ENCODE assay signal across 21 mouse cellular contexts in genomic region chr13:34646240-34646750, GRCm38 (mm10). TPM values are rescaled to one million over a fixed set of nuclear protein-coding genes. Genes with fewer than 3 reads are reported as not detected.
A peak's percentile ranks its signal among the peaks of the same experiment; 100 is the strongest.
DNase-seq lines count a peak whose midpoint lies in the region; ATAC-seq and TF ChIP-seq lines count a peak whose summit lies in the region.
"Had no signal": no experiment of that assay in that cellular context is flagged by ENCODE, and none has a peak within 500 bp of the region (broad histone marks: within the 10 kb centered on the region; RNA-seq: fewer than 3 reads in every experiment).

No protein-coding gene starts in this region.

- H3K4me3 ChIP-seq in heart, embryonic 11.5 days (ENCODE audit: low read depth, low read length): no peak overlapping the region
- H3K4me3 ChIP-seq in liver, postnatal 0 days (ENCODE audit: low read depth, low read length): no peak overlapping the region
- no peak overlapping the region for H3K4me3 ChIP-seq in hindbrain, embryonic 13.5 days
- H3K4me3 ChIP-seq: forebrain, embryonic 15.5 days; intestine, embryonic 15.5 days; limb, embryonic 10.5 days; megakaryocyte, embryonic 14.5 days had no signal

- no peak overlapping the region for H3K9ac ChIP-seq in heart, embryonic 11.5 days (ENCODE audit: low read depth, low read length)
- no peak overlapping the region for H3K9ac ChIP-seq in liver, postnatal 0 days (replicated peaks)
- no peak overlapping the region for H3K9ac ChIP-seq in hindbrain, embryonic 13.5 days
- H3K9ac ChIP-seq: forebrain, embryonic 15.5 days; intestine, embryonic 15.5 days had no signal

- no peak for TF ChIP-seq EP300 in liver, postnatal 0 days (IDR thresholded peaks at IDR 0.05; ENCODE audit: low read depth)

- no peak for TF ChIP-seq CTCF in liver, postnatal 0 days (IDR thresholded peaks at IDR 0.05; ENCODE audit: low read depth)

- H3K4me1 ChIP-seq in heart, embryonic 11.5 days (ENCODE audit: control insufficient read depth, insufficient read depth, low read length): peaks cover 7% of the 10 kb centered on the region; the same call in 1 of the 2 replicates
- peaks cover 29% of the 10 kb centered on the region for H3K4me1 ChIP-seq in liver, postnatal 0 days (ENCODE audit: insufficient read depth)
- peaks cover 12% of the 10 kb centered on the region for H3K4me1 ChIP-seq in hindbrain, embryonic 13.5 days (replicated peaks)

- peak; percentile 16 to 22 for DNase-seq in heart, adult 18-20 months
- DNase-seq in liver, postnatal 0 days: no peak
- no peak for DNase-seq in liver
- DNase-seq in heart, postnatal 4 days: peak; percentile 27
- peak; percentile 36 for DNase-seq in lung, postnatal 25 days (ENCODE audit: low spot score)
- DNase-seq: adrenal gland, postnatal 36 days; cerebellum, adult 9-10 months; gastrocnemius, postnatal 25 days; kidney, adult 8-10 months; kidney, postnatal 14 days; right cerebral cortex, postnatal 4 days; thymus, postnatal 25 days had no signal

- no peak for ATAC-seq in heart, embryonic 11.5 days (replicated peaks; ENCODE audit: insufficient number of reproducible peaks, low FRiP score, low TSS enrichment)
- no peak for ATAC-seq in liver, postnatal 0 days
- ATAC-seq in hindbrain, embryonic 13.5 days (ENCODE audit: low FRiP score): no peak
- ATAC-seq: forebrain, embryonic 15.5 days; hindbrain, embryonic 16.5 days; intestine, embryonic 15.5 days; midbrain, embryonic 16.5 days had no signal

- no peaks in the 10 kb centered on the region for H3K9me3 ChIP-seq in heart, embryonic 11.5 days (replicated peaks; ENCODE audit: control insufficient read depth, low read length)
- no peaks in the 10 kb centered on the region for H3K9me3 ChIP-seq in liver, postnatal 0 days (ENCODE audit: low read length)
- no peaks in the 10 kb centered on the region for H3K9me3 ChIP-seq in hindbrain, embryonic 13.5 days
- H3K9me3 ChIP-seq: forebrain, embryonic 15.5 days; intestine, embryonic 15.5 days; limb, embryonic 10.5 days had no signal

- H3K27ac ChIP-seq in heart, embryonic 11.5 days (ENCODE audit: low read depth, low read length): no peak overlapping the region
- no peak overlapping the region for H3K27ac ChIP-seq in liver, postnatal 0 days (ENCODE audit: low read depth)
- no peak overlapping the region for H3K27ac ChIP-seq in hindbrain, embryonic 13.5 days
- H3K27ac ChIP-seq: forebrain, embryonic 15.5 days; intestine, embryonic 15.5 days; limb, embryonic 10.5 days had no signal

- 0 out of 2 replicates have a peak, but pooled peaks cover 4% of the 10 kb centered on the region for H3K27me3 ChIP-seq in heart, embryonic 11.5 days (ENCODE audit: control insufficient read depth, insufficient read depth, low read length)
- H3K27me3 ChIP-seq in liver, postnatal 0 days (ENCODE audit: insufficient read depth, low read length): peaks cover 3% of the 10 kb centered on the region
- H3K27me3 ChIP-seq in hindbrain, embryonic 13.5 days: peaks cover 38% of the 10 kb centered on the region
- H3K27me3 ChIP-seq: intestine, embryonic 15.5 days had no signal

- no peak overlapping the region for H3K4me2 ChIP-seq in heart, embryonic 11.5 days
- peak overlapping the region; percentile 9; the same call in 1 of the 2 replicates for H3K4me2 ChIP-seq in liver, postnatal 0 days (ENCODE audit: low read depth, low read length)
- no peak overlapping the region for H3K4me2 ChIP-seq in hindbrain, embryonic 13.5 days
- H3K4me2 ChIP-seq: forebrain, embryonic 15.5 days; intestine, embryonic 15.5 days had no signal

- WGBS in heart, embryonic 11.5 days (ENCODE audit: insufficient replicate concordance): 61% methylated on average over 7 of the region's 7 CpGs
- WGBS in liver, postnatal 0 days (ENCODE audit: insufficient replicate concordance): 53% methylated on average over 7 of the region's 7 CpGs
- 78% methylated on average over 7 of the region's 7 CpGs for WGBS in hindbrain, embryonic 13.5 days

- no peaks in the 10 kb centered on the region for H3K36me3 ChIP-seq in heart, embryonic 11.5 days (ENCODE audit: control insufficient read depth, insufficient read depth, low read length)
- no peaks in the 10 kb centered on the region for H3K36me3 ChIP-seq in liver, postnatal 0 days (replicated peaks; ENCODE audit: insufficient read depth, low read length)
- H3K36me3 ChIP-seq in hindbrain, embryonic 13.5 days: no peaks in the 10 kb centered on the region
- H3K36me3 ChIP-seq: forebrain, embryonic 15.5 days; intestine, embryonic 15.5 days; limb, embryonic 10.5 days had no signal

RNA-seq across cellular contexts. Expression of gene Pxdc1, which starts 7.0 kb away (rescaled TPM):
- 10 to 100 TPM; 13.1 to 16.4 TPM for total RNA-seq in heart, adult 18-20 months (2021)
- polyA plus RNA-seq in heart, embryonic 11.5 days (2014; fragmentation: Nextera tagmentation; extraction: Ambion mirVana): 14.4 and 16.6 TPM in 2 replicates
- polyA plus RNA-seq in liver, postnatal 0 days (2015; fragmentation: Nextera tagmentation; extraction: Ambion mirVana): 24.8 and 27.7 TPM in 2 replicates
- 10 to 100 TPM; 24.5 to 25.4 TPM for total RNA-seq in heart, postnatal 4 days (2021)
- polyA plus RNA-seq in hindbrain, embryonic 13.5 days (2015; fragmentation: Nextera tagmentation; extraction: Ambion mirVana): 8.3 and 8.9 TPM in 2 replicates
- total RNA-seq: hematopoietic stem cell, adult 5-6 weeks had no signal

Comparison
In these comparisons a context has a peak if more than half of its experiments do, and no peak if none do; other contexts are left out.
1. DNase-seq: peak in heart, adult 18-20 months (2 of 2), heart, postnatal 4 days (single experiment) and lung, postnatal 25 days (single experiment); none in liver, postnatal 0 days (single experiment) and liver (single experiment).